Mouse (Mus musculus): ENCODE measurements around the gene Sox5. TPM values are rescaled to one million over a fixed set of nuclear protein-coding genes. Genes with fewer than 3 reads are reported as not detected.

Gene Sox5
- polyA plus RNA-seq, 1 experiment from 2014 or later, result 34.6 TPM

DNA sequence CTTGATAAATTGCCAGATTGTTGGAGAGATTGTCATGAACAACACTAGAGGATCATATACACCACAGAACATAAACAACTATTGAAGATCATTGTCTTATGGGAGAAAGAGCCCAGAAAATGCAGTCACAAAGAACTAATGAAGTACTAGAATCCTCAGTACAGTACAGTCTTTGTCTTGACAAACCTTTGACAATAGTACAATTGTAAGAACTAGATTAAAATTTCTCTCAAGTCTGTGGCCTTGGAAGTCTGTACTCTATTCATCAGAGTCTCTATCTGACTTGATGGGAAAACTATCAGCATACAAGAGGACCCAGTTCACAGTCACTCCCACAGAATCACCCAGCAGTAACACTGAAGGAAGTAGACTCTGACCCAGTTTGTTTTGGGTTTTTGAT lies 936.0 kb downstream of the Sox5 start:
- Histone ChIP-seq H3K4me1 (ENCODE audit: control insufficient read depth, insufficient read depth, low read length) (no peaks in the 10 kb centered on the region), H3K9ac (replicated peaks; ENCODE audit: low read depth, low read length) (no peak overlapping the region), H3K4me2 (ENCODE audit: low read depth, low read length) (no peak overlapping the region), H3K27me3 (ENCODE audit: control insufficient read depth, insufficient read depth, low read length) (no peaks in the 10 kb centered on the region), H3K4me3 (ENCODE audit: low read depth, low read length) (no peak overlapping the region), H3K36me3 (ENCODE audit: control insufficient read depth, insufficient read depth, low read length) (no peaks in the 10 kb centered on the region), H3K27ac (ENCODE audit: low read depth, low read length) (no peak overlapping the region), H3K9me3 (ENCODE audit: control insufficient read depth, low read length) (no peaks in the 10 kb centered on the region)
- no peak for ATAC-seq (ENCODE audit: low read depth)

DNA sequence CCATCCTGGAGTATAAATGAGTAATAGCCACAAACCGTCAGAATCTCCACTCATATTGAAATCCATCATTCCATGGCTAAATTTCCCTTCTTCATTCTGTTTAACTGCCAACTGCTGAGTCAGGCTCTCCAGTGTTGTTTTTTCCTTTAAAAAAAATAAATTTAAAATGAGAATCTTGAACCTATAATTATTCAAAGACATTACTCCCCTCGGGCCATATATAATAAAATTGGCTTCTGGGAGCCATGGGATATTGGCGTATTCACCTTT lies 937.1 kb downstream of the Sox5 start:
- no peak for ATAC-seq (ENCODE audit: low read depth)
- Histone ChIP-seq H3K4me1 (ENCODE audit: control insufficient read depth, insufficient read depth, low read length) (no peaks in the 10 kb centered on the region), H3K27me3 (ENCODE audit: control insufficient read depth, insufficient read depth, low read length) (no peaks in the 10 kb centered on the region), H3K4me3 (ENCODE audit: low read depth, low read length) (no peak overlapping the region), H3K27ac (ENCODE audit: low read depth, low read length) (no peak overlapping the region), H3K4me2 (ENCODE audit: low read depth, low read length) (no peak overlapping the region), H3K9me3 (ENCODE audit: control insufficient read depth, low read length) (no peaks in the 10 kb centered on the region), H3K9ac (replicated peaks; ENCODE audit: low read depth, low read length) (no peak overlapping the region), H3K36me3 (ENCODE audit: control insufficient read depth, insufficient read depth, low read length) (no peaks in the 10 kb centered on the region)
- WGBS, result 75% methylated on average over 3 of the region's 3 CpGs

DNA sequence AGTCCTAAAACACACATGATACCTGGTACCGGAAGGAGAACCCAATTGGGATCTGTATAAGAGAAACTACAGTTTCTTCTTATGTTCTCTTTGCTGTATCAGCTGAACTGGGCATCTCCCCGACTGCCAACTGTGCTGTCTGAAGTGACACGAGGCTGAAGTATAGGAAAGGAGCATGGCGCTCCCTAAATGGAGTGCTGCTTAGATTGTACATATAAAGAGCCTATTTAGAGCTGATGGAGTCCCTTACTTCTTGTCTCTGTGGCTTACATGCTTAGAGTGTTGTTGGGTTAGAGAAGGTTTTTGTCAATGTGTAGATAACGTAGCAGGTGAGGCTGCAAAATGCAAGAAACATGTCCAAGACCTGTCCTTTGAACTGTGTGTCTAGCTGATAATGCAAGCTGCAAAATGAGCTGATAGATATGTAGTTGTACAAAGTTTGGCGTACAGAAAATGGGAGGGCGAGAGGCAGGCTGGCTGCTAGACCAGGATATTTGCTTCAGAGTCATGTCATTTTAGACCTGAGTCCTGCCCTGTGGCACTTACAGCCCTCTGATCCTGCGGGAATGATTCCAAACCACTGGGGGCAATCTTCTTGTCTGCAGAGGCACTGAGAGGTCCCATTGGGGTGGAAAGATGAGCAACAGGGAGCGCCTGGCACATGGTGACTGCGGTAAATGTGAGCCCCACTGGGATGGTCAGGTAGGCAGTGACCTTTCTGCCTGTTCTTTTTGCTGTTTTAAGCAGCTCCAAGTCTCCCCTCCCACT lies 937.7 kb downstream of the Sox5 start:
- Histone ChIP-seq H3K4me1 (ENCODE audit: control insufficient read depth, insufficient read depth, low read length) (no peaks in the 10 kb centered on the region), H3K36me3 (ENCODE audit: control insufficient read depth, insufficient read depth, low read length) (no peaks in the 10 kb centered on the region), H3K4me2 (ENCODE audit: low read depth, low read length) (no peak overlapping the region), H3K9ac (replicated peaks; ENCODE audit: low read depth, low read length) (no peak overlapping the region), H3K4me3 (ENCODE audit: low read depth, low read length) (no peak overlapping the region), H3K27me3 (ENCODE audit: control insufficient read depth, insufficient read depth, low read length) (no peaks in the 10 kb centered on the region), H3K9me3 (ENCODE audit: control insufficient read depth, low read length) (no peaks in the 10 kb centered on the region), H3K27ac (ENCODE audit: low read depth, low read length) (no peak overlapping the region)
- ATAC-seq (ENCODE audit: low read depth), result no peak
- 88% methylated on average over 10 of the region's 10 CpGs for WGBS

DNA sequence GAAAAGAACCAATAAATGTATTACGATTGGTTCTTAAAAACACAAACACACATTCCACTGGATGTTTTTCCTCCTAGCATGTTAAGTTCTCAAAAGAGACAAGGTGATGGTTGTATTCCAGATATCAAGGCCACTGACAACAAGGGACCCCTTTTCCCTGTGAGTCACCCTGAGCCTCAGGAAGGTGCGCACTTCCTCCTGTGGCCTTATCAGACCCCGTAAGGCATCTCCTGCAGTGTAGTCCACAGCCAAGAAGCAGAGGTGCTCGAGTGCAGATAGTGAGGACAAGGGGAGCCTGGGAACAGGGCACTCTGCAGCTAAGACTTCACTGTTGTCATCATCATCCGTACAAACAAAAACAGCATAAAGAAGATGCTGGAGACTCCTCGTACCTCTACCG lies 939.8 kb downstream of the Sox5 start:
- Histone ChIP-seq H3K36me3 (ENCODE audit: control insufficient read depth, insufficient read depth, low read length) (no peaks in the 10 kb centered on the region), H3K9me3 (ENCODE audit: control insufficient read depth, low read length) (no peaks in the 10 kb centered on the region), H3K27me3 (ENCODE audit: control insufficient read depth, insufficient read depth, low read length) (no peaks in the 10 kb centered on the region), H3K9ac (replicated peaks; ENCODE audit: low read depth, low read length) (no peak overlapping the region), H3K4me3 (ENCODE audit: low read depth, low read length) (no peak overlapping the region), H3K4me1 (ENCODE audit: control insufficient read depth, insufficient read depth, low read length) (0 out of 2 replicates have a peak, but pooled peaks cover 3% of the 10 kb centered on the region), H3K27ac (ENCODE audit: low read depth, low read length) (no peak overlapping the region), H3K4me2 (ENCODE audit: low read depth, low read length) (no peak overlapping the region)
- no peak for ATAC-seq (ENCODE audit: low read depth)
- 93% methylated on average over 7 of the region's 7 CpGs for WGBS

DNA sequence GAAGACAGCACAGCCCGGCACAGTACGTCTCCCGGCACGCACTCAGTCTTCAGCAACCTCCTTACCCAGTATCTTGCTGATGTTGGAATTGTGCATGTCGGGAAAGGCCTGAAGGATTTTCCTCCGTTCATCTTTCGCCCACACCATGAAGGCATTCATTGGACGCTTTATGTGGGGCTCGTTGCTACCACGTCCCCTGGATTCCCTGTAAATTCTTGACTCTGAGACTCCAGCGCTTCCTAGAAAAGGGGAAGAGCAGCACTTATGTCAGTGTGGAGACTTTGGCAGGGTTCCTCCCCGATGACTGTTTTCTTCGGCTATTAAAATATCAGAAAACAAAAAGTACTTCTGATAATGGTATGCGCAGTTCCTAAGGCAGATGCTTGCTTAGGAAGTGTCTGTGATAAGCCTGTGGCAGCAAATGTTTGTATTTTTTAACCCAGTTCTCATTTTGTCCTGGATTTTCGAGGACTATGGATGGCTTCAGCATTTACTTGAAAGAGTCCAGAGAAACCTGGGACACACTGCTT lies 940.6 kb downstream of the Sox5 start:
- no peak overlapping the region for H3K27ac ChIP-seq (ENCODE audit: low read depth, low read length)

DNA sequence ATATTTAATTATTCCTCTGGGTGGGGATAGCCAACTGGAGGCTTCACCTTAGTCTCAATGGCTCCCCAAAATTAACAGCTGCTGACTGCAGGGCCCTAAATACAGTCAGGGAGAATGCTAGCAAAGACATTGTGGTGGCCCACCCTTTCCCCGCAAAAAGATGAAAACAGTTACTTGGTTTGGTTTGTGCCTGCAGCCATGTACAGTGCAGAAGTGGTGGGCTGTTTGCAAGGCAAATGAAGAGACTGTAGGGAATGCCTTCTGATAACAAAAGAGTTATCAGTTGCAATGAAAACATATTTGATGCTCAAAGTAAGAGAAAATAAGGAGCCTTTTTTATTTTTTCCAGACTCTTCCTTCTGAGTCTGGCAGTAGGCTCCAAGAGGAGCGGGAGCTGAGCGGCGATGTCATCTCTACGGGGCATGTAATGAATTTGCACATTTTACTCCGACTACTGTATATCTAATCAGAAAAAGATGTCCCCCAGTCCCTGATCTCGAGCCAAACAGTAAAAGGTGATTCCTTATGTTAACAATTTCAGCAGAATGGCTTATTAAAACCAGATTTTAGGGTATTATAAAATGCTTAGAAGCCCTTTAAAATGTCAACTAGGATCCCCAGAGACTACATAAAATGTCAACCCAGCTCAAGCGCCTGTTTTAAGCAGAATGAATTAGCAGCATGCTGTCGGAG lies 943.2 kb downstream of the Sox5 start:
- no peaks in the 10 kb centered on the region for H3K9me3 ChIP-seq (ENCODE audit: control insufficient read depth, low read length)
- no peaks in the 10 kb centered on the region for H3K36me3 ChIP-seq (ENCODE audit: control insufficient read depth, insufficient read depth, low read length)
- H3K27ac ChIP-seq (ENCODE audit: low read depth, low read length), result no peak overlapping the region
- H3K27me3 ChIP-seq (ENCODE audit: control insufficient read depth, insufficient read depth, low read length), result no peaks in the 10 kb centered on the region
- no peak overlapping the region for H3K4me2 ChIP-seq (ENCODE audit: low read depth, low read length)
- H3K4me1 ChIP-seq (ENCODE audit: control insufficient read depth, insufficient read depth, low read length), result 0 out of 2 replicates have a peak, but pooled peaks cover 3% of the 10 kb centered on the region
- H3K4me3 ChIP-seq (ENCODE audit: low read depth, low read length), result no peak overlapping the region
- ATAC-seq (ENCODE audit: low read depth), result no peak
- H3K9ac ChIP-seq (replicated peaks; ENCODE audit: low read depth, low read length), result no peak overlapping the region
- WGBS, result 49% methylated on average over 9 of the region's 9 CpGs

More for the DNA sequence above, 940.6 kb downstream of the Sox5 start:
- Histone ChIP-seq H3K4me2 (ENCODE audit: low read depth, low read length) (no peak overlapping the region), H3K9ac (replicated peaks; ENCODE audit: low read depth, low read length) (no peak overlapping the region), H3K4me1 (ENCODE audit: control insufficient read depth, insufficient read depth, low read length) (0 out of 2 replicates have a peak, but pooled peaks cover 3% of the 10 kb centered on the region), H3K27me3 (ENCODE audit: control insufficient read depth, insufficient read depth, low read length) (no peaks in the 10 kb centered on the region), H3K9me3 (ENCODE audit: control insufficient read depth, low read length) (no peaks in the 10 kb centered on the region), H3K4me3 (ENCODE audit: low read depth, low read length) (no peak overlapping the region), H3K36me3 (ENCODE audit: control insufficient read depth, insufficient read depth, low read length) (no peaks in the 10 kb centered on the region)
- ATAC-seq (ENCODE audit: low read depth), result no peak
- 90% methylated on average over 15 of the region's 15 CpGs for WGBS

DNA sequence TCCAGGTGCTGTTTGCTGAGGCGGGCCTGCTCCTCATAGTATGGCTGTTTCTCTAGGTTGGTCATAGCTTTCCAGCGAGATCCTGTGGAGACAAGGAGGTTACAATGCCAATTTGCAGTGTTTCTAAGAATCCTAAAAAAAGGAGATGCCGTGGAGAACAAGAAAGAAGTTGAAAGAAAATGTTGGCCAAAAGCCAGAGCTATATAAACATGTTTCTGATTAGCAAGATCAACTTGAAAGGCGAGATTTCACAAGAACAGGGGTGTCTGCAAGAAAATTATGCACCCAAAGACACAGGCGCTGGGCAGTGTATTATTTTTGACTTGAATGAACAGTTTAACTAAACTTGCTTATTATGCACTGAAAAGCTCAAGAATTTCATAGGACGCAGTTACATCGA lies 946.4 kb downstream of the Sox5 start:
- no peak for ATAC-seq (ENCODE audit: low read depth)
- H3K27ac ChIP-seq (ENCODE audit: low read depth, low read length), result no peak overlapping the region
- 88% methylated on average over 7 of the region's 7 CpGs for WGBS
- no peak overlapping the region for H3K4me2 ChIP-seq (ENCODE audit: low read depth, low read length)
- H3K27me3 ChIP-seq (ENCODE audit: control insufficient read depth, insufficient read depth, low read length), result no peaks in the 10 kb centered on the region
- H3K36me3 ChIP-seq (ENCODE audit: control insufficient read depth, insufficient read depth, low read length), result no peaks in the 10 kb centered on the region
- 0 out of 2 replicates have a peak, but pooled peaks cover 3% of the 10 kb centered on the region for H3K4me1 ChIP-seq (ENCODE audit: control insufficient read depth, insufficient read depth, low read length)
- no peak overlapping the region for H3K4me3 ChIP-seq (ENCODE audit: low read depth, low read length)
- no peaks in the 10 kb centered on the region for H3K9me3 ChIP-seq (ENCODE audit: control insufficient read depth, low read length)
- no peak overlapping the region for H3K9ac ChIP-seq (replicated peaks; ENCODE audit: low read depth, low read length)

DNA sequence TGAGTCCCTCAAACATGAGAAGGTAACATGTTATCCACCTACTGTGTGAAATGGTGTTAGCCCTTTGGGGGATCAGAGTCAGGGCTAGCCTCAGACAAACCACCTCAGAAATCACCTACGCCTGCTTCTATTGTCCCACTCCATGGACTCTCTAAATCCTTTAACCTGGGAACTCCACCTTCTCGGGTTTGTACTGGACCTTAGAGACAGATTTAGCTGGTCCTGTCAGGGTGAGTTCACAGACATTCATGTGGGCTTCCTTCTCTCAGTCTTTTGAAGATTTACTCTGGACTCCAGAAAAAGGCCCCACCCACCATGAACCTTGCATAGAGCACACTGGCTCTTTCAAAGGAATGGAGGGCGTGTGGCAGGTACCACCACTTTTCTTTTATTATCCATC lies 947.8 kb downstream of the Sox5 start:
- Histone ChIP-seq H3K4me3 (ENCODE audit: low read depth, low read length) (no peak overlapping the region), H3K27ac (ENCODE audit: low read depth, low read length) (no peak overlapping the region), H3K9ac (replicated peaks; ENCODE audit: low read depth, low read length) (no peak overlapping the region), H3K4me1 (ENCODE audit: control insufficient read depth, insufficient read depth, low read length) (0 out of 2 replicates have a peak, but pooled peaks cover 3% of the 10 kb centered on the region), H3K9me3 (ENCODE audit: control insufficient read depth, low read length) (no peaks in the 10 kb centered on the region), H3K27me3 (ENCODE audit: control insufficient read depth, insufficient read depth, low read length) (no peaks in the 10 kb centered on the region), H3K36me3 (ENCODE audit: control insufficient read depth, insufficient read depth, low read length) (no peaks in the 10 kb centered on the region), H3K4me2 (ENCODE audit: low read depth, low read length) (no peak overlapping the region)
- no peak for ATAC-seq (ENCODE audit: low read depth)
- 97% methylated on average over 3 of the region's 3 CpGs for WGBS

DNA sequence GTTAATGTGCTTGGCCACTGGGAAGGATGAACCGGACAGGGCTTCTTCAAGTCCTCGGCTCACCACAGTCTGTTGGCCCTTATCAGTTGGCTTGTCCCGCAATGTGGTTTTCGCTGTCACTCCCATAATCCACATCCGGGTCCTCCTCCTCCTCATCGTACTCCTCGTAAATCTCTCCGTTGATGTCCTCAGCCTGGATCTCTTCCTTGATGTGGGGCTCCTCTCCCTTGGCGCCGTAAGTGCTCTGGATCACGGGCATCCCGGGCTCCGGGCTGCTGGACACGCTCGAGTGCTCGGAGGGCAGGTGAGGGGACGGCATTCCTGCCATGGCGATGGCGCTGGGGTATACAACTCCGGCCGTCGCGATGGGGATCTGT lies 948.6 kb downstream of the Sox5 start:
- Histone ChIP-seq H3K9ac (replicated peaks; ENCODE audit: low read depth, low read length) (no peak overlapping the region), H3K4me1 (ENCODE audit: control insufficient read depth, insufficient read depth, low read length) (0 out of 2 replicates have a peak, but pooled peaks cover 1% of the 10 kb centered on the region), H3K36me3 (ENCODE audit: control insufficient read depth, insufficient read depth, low read length) (no peaks in the 10 kb centered on the region), H3K4me2 (ENCODE audit: low read depth, low read length) (no peak overlapping the region), H3K4me3 (ENCODE audit: low read depth, low read length) (no peak overlapping the region), H3K27ac (ENCODE audit: low read depth, low read length) (no peak overlapping the region), H3K9me3 (ENCODE audit: control insufficient read depth, low read length) (no peaks in the 10 kb centered on the region), H3K27me3 (ENCODE audit: control insufficient read depth, insufficient read depth, low read length) (no peaks in the 10 kb centered on the region)
- WGBS, result 92% methylated on average over 23 of the region's 23 CpGs
- no peak for ATAC-seq (ENCODE audit: low read depth)
